Mouse (Mus musculus) testis, postnatal 14 days (tissue): ENCODE results near the gene Egfr.

Source experiments
- DNase-seq: peaks from one replicate; pipeline ENCODE4 v3.0.0; 2021; ENCODE audit warnings: low spot score

Egfr gene

DNA sequence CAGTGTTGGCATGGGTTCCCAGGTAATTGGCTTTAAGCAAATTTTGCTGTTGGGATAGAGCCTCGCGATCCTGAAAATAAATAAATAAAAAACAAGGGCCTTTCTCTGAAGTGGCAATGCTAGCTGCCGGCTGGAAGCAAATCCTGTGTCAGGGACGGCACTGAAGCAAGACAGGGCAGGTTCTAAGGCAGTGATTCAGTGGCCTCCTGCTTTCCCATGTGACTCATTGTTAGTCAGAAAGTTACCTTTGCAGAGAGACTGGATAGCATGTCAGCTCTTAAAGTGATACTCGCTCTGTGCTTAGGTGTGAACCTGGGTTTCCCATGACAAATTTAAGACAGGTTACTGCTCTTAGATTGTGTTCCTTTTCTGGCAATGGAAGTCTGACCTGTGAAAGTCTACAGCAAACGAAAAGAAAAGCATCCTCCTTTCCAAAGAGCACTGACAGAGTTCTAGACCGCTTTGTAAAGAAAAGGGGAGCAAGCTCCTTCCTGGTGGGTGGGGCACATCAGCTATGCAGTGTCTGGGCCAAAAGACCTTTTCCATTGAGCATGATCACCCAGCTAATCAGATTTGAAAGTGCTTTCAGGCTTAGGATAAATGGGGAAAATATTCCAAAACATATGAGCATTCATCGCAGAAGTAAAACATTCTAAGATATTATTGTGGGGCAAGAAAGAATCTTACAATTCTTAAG lies 78.7 kb downstream of the Egfr start:
- DNase-seq: no peak

DNA sequence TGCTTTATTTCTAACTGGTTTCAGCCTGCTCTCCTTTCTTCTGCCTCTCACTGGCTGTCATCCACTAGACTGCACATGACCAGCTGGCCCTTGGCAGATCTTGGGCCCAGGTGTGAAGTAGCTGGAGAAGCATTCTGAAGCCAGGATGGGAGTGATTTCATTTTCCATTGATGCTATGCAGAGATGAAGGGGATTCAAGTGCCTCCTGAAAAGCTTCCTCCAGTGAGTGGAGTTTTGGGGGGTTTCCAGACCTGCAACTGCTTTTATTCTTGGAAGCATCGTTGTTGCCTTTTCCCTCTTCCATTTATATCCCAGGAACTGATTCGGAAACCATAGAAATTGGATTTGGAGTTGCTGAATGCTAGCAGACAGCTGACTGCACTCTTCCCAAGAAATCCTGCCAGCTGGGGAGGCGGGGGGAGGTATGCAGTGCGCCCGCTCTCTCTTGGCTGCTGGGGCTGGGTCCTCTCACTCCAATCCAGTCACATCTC lies 80.0 kb downstream of the Egfr start:
- no peak for DNase-seq

DNA sequence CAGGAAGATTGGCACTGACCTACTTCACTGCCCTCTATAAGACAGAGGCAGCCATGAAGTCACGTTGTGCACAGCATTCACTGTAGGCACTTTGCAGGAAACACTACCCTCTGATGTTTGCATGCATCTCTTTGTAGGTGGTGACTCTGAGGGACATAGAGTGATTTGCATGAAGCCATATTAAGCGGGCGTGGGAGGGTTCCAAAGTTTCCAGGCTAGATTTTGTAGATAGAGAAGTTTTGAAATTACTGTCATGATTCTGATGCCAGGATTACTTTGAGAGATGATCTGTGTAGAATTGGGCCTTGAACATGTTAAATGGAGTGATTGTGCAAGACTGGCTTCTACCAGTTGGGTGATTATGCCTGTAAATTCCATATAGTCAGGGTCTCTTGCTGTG lies 86.8 kb downstream of the Egfr start:
- no peak for DNase-seq

DNA sequence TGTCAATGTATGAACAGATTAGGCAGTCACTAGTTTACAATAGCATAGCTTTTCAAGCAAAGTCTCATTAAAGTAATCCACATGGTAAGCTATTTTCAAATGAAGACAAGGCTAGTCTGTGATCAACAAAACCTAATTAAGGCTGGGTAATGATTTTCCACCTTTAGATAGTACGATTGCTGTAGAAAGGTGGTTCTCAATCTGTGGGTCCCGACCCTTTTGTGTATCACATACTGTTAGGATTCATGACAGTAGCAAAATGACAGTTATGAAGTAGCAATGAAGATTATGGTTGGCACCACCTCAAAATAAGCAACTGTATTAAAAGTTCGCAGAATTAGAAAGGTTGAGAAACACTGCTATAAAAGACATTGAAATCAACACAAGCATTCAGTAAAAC lies 90.9 kb downstream of the Egfr start:
- no peak for DNase-seq

DNA sequence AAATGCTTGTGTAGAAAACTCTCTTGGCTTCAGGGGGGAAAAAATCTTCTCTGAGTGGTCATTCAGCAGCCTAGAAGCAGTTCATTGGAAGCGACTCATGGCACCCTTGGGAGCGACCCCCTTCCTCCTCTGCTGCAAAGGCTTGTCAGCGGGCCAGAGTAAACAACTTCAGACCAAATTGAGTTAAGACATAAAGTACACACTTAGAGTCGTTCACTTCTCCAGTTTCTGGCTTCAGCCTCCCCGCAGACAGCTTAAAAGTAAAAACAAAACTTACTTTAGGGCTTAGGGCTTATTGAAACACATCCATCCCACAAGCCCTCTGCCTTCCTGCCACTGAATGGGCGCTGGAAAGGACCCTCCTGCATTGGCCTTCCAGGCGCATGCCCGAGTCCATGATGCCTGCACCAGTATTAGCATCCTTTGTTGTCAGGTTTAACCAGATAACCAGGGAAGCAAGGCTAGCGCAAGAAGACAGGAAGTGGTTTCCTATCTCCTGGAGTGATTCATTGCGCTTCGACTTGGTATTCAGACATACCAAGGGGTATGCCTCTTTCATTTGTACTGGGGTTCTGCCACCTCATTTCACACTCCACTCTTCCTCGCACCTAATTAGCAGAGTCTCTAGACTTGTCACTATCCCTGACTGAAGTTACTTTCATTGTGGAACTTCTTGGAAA lies 92.0 kb downstream of the Egfr start:
- no peak for DNase-seq

DNA sequence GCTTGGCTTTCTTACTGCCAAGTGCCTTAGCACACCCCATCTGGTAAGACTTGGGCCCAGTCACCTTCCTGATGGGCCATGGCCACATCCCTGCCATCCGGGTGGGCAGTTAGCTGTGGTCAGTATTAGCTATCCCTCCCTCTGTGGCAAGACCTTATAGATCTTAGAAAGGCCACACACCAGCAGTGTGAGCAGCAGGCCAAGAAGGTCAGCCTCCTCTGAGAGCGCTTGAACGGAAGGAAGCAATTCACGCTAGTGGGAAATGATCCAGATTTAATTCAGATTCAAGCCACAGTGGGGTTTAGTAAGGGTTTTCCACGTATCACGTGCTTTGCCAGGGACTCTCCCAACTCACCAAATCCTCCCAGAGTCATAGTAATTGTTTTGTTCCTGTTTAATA lies 96.9 kb downstream of the Egfr start:
- no peak for DNase-seq

GRCm38 (mm10) chr11:16851361-16851760 lies 99.4 kb downstream of the Egfr start:
- DNase-seq: no peak

DNA sequence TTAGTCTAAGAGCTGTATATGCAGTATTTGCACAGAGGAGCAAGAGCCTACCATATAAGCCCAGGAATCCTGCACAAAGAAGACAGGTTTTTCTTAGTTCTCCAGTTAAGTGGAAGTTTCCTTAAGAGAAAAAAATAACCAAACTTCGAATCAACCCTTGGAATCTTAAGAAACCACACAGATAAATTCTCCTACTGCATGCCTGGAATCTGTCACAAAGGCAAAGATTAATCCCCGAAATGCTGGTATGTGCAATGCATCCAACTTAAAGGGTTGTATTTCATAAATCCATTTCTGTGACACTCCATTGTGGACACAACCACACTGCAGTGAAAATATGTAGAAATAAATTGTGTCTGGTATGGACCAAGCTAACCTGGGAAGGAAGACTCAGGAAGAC lies 102.1 kb downstream of the Egfr start:
- no peak for DNase-seq

DNA sequence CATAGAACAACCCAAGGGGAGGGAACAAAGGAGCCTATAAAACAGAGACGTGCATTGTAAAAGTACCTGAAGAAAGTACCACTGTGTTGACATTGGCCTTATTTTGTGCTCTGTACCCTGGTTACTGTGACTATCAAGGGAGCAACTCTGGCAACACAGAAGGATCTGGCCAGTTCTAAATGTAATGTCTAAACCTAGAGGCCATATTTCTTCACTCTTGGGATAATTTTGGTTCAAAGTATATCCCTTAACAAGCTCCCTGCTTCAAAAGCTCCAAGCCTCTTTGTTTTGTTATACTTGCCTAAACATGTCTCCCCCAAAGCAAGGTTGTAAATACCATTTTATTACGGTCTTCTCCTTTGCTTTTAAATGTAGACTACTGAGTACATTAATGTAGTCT lies 105.3 kb downstream of the Egfr start:
- DNase-seq: no peak

DNA sequence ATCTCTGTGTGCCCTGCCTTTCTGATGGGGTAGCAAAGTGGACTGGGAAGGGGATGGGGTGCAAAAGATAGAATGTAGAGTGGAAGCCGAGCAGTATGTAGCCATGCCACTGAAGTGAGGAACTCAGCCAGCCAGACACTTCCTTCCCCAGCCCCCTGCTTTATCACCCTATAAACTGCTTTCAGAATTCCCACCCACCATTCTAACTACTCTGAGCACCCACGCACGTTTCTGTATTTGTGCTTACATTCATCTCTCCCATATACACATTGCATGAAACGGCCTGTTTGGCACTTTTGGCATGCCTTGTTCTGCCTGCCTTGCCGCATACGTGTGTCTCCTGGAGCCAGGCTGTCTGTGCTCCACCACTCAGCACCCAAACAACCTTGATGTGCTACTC lies 109.0 kb downstream of the Egfr start:
- DNase-seq: no peak

DNA sequence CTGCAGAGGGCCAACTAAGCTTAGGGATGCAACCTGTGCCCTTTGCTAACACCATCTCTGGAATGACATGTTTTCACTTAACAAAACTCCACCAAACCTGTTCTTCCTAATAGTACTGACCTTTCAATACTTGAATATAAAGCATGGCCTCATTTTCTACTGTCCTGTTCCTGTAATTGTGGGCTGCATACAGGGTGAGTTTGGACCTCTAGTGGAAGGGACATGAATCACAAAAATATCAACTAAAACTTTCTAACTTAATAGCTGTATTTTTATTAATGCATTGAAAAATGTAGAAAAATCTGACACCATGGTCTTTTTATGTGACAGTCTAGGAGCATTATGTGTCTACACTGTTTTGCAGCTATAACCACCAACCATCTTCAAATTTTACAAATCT lies 111.5 kb downstream of the Egfr start:
- DNase-seq: no peak

- no peak for DNase-seq
These were observed 113.1 kb downstream of the Egfr start for GRCm38 (mm10) chr11:16864980-16865561.

- DNase-seq: no peak
These were observed 116.0 kb downstream of the Egfr start for GRCm38 (mm10) chr11:16868051-16868450.

DNA sequence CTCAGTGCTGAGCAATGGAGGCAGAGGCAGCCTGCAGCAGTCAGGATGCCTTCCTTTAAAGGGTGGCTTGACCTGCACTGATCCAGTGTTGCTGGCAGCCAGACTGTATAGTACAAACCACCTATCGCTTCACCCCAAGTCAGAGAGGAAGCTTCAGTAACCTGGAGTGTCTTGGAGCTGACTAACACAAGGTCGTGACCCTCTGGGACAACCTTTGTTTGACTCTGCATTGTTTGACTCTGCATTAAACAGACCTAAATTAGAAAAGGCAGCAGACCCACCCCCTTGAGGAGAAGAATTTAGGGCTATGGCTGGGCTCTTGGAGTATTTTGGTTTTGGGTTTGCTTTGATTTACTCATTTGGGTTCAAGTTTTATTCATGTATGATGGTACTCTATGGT lies 117.5 kb downstream of the Egfr start:
- no peak for DNase-seq

GRCm38 (mm10) chr11:16871120-16871519 lies 119.1 kb downstream of the Egfr start:
- no peak for DNase-seq

DNA sequence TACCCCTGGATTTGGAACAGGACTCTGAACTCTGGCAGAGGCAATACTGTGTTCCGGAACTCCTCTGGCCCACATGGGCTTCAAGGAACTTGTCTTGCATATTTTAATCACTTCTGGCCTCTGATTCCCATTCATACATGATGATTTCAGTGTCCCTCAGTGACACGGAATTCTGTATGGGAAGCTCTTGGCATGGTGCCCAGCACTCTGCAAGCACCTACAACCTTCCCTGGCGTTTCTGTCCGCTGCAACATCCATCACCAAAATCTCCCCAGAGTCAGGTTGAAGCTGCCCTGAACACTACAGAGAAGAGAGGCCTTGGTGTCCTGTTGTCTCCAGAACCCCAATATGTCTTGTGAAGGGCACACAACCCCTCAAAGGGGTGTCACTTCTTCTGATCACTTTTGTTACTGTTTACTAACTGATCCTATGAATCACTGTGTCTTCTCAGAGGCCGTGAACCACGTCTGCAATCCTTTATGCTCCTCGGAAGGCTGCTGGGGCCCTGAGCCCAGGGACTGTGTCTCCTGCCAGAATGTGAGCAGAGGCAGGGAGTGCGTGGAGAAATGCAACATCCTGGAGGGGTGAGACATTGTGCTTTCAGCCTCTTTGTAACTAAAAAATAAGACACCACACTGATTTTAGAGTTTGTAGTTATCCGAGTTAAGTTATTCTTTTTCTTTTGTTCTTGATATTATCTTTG lies 125.8 kb downstream of the Egfr start:
- DNase-seq: peak; percentile 8

- DNase-seq: no peak
These were observed 129.9 kb downstream of the Egfr start for GRCm38 (mm10) chr11:16881932-16882331.

GRCm38 (mm10) chr11:16886152-16886551 lies 134.1 kb downstream of the Egfr start:
- no peak for DNase-seq

- no peak for DNase-seq
These were observed 136.1 kb downstream of the Egfr start for GRCm38 (mm10) chr11:16888086-16888485.

DNA sequence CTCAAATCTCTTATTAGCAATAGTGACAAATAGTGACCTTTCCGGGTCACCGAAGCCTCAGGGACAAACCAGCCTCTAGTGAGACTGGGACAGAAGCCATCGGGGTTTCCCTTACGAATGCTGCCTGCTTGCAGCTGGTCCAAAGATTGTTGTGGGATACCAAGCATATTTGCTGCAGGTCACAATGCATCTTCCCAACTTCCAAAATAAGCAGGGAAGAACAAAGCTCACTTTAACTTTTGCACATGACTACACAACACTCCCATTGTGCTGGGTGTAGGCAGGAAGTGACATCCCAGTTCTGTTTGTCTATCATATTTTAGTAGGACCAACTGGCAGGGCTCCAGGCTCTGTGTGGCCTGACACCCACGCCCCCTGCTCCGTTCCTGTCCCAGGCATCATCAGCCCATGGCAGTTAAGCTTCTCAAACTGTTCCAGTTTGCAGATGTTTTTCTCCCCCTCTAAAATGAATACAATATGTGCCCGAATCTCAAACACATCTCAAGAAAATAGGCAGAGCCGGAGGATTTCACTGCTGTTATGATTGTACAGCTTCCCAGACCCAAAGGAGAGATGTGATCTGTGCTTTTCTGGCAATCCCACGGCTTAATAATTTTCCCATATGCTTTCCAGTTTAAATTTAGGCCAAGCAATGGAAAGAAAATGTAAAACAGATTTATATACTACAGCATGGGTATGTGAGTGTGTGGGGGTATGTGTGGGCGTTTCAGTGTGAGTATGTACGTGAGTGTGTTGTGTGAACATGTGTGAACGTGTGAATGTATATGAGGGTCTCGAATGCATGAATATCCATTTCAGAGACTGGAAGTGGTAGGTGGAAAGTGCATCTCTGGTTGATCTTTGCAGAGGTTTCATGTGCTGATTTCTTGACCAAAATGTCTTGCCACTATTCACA lies 143.7 kb downstream of the Egfr start:
- peak; percentile 10 for DNase-seq

DNA sequence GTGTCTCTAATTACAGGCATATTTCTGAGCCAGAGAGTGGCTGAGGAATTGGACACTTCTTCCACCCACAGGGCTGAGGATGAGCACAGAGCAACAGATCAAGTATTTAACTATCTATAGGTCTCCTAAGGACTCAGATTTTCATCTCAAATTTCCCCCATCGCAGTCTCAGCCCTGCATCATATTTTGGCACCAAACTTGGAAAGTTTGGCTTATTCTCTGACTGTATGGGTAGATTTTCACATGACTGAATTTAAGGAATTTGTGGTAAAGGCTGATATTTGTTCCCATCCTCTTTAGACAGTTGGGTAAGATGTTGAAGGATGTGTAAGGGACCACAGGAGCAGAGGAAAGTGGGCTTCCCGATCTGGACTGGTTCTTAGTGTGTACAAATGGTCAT lies 145.7 kb downstream of the Egfr start:
- DNase-seq: no peak

DNA sequence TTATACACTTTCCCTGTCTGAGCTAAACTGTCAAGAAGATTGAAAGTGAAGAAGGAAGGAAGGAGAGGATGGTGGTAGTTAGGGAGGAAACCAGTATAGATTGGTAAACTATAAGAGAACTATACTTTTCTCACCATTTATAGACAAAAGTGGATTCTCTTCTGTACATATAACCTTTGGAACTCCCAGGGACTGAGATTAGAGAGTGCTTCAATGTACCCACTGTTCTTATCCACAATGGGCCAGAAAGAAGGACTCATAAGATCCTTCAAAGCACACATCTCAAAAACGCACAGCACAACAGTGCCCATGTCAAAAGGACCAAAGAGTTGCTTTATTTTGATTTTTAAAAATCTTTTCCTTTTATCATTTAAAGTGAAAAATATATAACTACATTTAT lies 148.2 kb downstream of the Egfr start:
- no peak for DNase-seq
